Mouse (Mus musculus): ENCODE measurements around the gene BC030867. TPM values are rescaled to one million over a fixed set of nuclear protein-coding genes. Genes with fewer than 3 reads are reported as not detected.

The BC030867 gene
- total and polyA plus RNA-seq, 3 experiments, result 0.26 to 0.45 (median 0.32) TPM

DNA sequence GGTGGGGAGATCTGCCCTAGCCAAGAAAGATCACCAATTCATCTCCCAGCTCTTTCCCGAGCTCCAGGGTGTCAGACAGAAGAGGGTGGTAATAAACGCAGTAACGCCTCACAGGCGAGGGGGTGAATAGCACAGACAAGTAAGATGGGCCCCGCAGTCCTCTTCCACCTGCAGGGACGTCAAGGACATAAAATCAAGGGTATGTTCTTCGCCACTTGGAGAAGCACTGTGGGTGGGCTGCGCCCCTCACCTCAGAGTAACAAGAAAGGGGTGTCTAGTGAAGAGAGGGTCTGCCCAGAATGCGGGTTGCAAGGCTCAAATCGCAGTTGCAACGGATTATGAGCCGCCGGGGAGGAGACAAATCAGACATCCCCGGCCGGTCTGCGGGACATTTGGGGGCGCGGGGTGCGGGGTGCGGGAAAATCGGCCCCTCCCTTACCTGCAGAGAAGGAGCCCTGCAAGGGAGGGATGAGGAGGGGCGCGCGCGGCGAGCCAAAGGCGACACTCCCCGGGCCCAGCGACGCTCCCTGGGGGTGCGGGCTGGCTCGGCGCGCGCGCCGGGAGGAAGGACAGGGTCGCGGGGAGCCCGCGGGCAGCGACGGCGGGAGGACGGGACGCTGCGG lies 19.2 kb upstream of the BC030867 start:
- peaks cover 25% of the 10 kb centered on the region for H3K4me1 ChIP-seq (ENCODE audit: control insufficient read depth, insufficient read depth, low read length)
- H3K79me2 ChIP-seq (replicated peaks; ENCODE audit: control insufficient read depth, insufficient read depth, low read length), result peaks cover 2% of the 10 kb centered on the region; the same call in 1 of the 2 replicates
- H3K36me3 ChIP-seq (ENCODE audit: control insufficient read depth, insufficient read depth, low read length), result no peaks in the 10 kb centered on the region
- TF ChIP-seq CTCF (IDR thresholded peaks at IDR 0.05) (peak; percentile 22), POLR2A (IDR thresholded peaks at IDR 0.05; ENCODE audit: insufficient read depth, low read depth, low read length) (no peak), EP300 (IDR thresholded peaks at IDR 0.05; ENCODE audit: insufficient read depth, low read depth, low read length) (no peak)
- peak overlapping the region; percentile 91 for H3K9ac ChIP-seq (ENCODE audit: low read depth, low read length)
- peak in 1 of 2 experiments; percentile 64 for DNase-seq
- 1% methylated on average over 45 of the region's 47 CpGs for WGBS
- H3K27ac ChIP-seq, result peak overlapping the region; percentile 96
- no peaks in the 10 kb centered on the region for H3K27me3 ChIP-seq (ENCODE audit: control insufficient read depth, insufficient read depth, low read length)
- intact Hi-C loops (cut with DNase I), result loop anchor here (2.0 kb wide), 1 partner anchor 45 kb away; the partner anchor contains the start of gene Lsm12
- peak overlapping the region; percentile 89 for H3K4me3 ChIP-seq

- under 1% methylated on average over 43 of the region's 49 CpGs for WGBS
- H3K9ac ChIP-seq (ENCODE audit: low read depth, low read length), result peak within 1 kb of the TSS; percentile 91
- peak within 1 kb of the TSS; percentile 89 for H3K4me3 ChIP-seq
- peak; percentile 97 for DNase-seq
- no peaks in the 10 kb centered on the region for H3K27me3 ChIP-seq (ENCODE audit: control insufficient read depth, insufficient read depth, low read length)
- TF ChIP-seq EP300 (IDR thresholded peaks at IDR 0.05; ENCODE audit: insufficient read depth, low read depth, low read length), result no peak; the same call in 1 of the 2 replicates
- TF ChIP-seq POLR2A (IDR thresholded peaks at IDR 0.05; ENCODE audit: insufficient read depth, low read depth, low read length), result peak; percentile 86
- TF ChIP-seq CTCF (IDR thresholded peaks at IDR 0.05), result peak; percentile 11; the same call in 1 of the 2 replicates
- peaks cover 2% of the 10 kb centered on the region; the same call in 1 of the 2 replicates for H3K79me2 ChIP-seq (replicated peaks; ENCODE audit: control insufficient read depth, insufficient read depth, low read length)
- H3K27ac ChIP-seq, result peak within 1 kb of the TSS; percentile 96
- no peaks in the 10 kb centered on the region for H3K36me3 ChIP-seq (ENCODE audit: control insufficient read depth, insufficient read depth, low read length)
- H3K4me1 ChIP-seq (ENCODE audit: control insufficient read depth, insufficient read depth, low read length), result peaks cover 20% of the 10 kb centered on the region
- intact Hi-C loops (cut with DNase I), result no loop called here
These were observed 18.5 kb upstream of the BC030867 start, which contains the start of gene Hdac5 for GRCm38 (mm10) chr11:102230006-102230741. Gene Hdac5 (minus strand): TSS chr11:102230166.

DNA sequence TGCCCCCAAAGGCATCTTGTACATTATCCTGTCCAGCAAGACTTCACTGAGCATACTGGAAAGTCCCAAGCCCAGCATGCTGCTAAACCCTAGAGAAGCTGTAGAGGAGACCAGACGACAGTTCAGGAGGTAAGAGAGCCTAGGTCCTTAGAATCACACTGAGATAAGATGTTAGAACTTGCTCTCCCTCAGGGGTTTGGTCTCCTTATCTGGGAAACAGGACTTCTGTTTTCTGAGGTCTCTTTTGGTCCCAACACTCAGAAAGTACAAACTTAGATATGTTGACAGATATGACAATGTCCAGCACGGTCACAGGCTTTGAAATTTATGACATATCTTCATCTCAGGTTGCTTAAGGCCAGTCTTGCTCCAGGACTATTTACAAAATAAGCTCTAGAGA lies 12.7 kb upstream of the BC030867 start:
- Histone ChIP-seq H3K4me3 (no peak overlapping the region), H3K79me2 (replicated peaks; ENCODE audit: control insufficient read depth, insufficient read depth, low read length) (no peaks in the 10 kb centered on the region), H3K9ac (ENCODE audit: low read depth, low read length) (no peak overlapping the region), H3K27ac (no peak overlapping the region), H3K4me1 (ENCODE audit: control insufficient read depth, insufficient read depth, low read length) (no peaks in the 10 kb centered on the region), H3K36me3 (ENCODE audit: control insufficient read depth, insufficient read depth, low read length) (no peaks in the 10 kb centered on the region), H3K27me3 (ENCODE audit: control insufficient read depth, insufficient read depth, low read length) (no peaks in the 10 kb centered on the region)
- DNase-seq, result no peak
- TF ChIP-seq CTCF (IDR thresholded peaks at IDR 0.05), result no peak
- no peak for TF ChIP-seq POLR2A (IDR thresholded peaks at IDR 0.05; ENCODE audit: insufficient read depth, low read depth, low read length)
- no peak for TF ChIP-seq EP300 (IDR thresholded peaks at IDR 0.05; ENCODE audit: insufficient read depth, low read depth, low read length)
- 53% methylated on average over 2 of the region's 2 CpGs for WGBS
- intact Hi-C loops (cut with DNase I), result no loop called here

DNA sequence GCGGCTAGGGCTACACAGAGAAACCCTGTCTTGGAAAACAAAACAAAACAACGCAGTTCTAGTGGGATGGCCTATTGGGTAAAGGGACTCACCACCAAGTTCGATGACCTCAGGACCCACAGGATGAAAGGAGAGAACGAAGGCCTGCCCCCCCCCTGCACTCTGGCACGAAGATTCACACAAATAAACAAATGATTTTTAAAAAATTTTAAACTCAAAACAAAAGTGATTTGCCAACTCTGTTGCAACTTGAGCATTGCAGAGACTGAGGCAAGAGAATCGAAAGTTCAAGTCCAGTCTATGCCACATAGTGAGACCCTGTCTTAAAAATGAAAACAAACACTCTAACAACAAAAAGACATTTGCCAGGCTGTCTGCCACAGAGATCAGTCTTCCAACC lies 8.0 kb upstream of the BC030867 start:
- 86% methylated on average over 6 of the region's 6 CpGs for WGBS
- TF ChIP-seq CTCF (IDR thresholded peaks at IDR 0.05), result no peak
- peaks cover 1% of the 10 kb centered on the region; the same call in 1 of the 2 replicates for H3K4me1 ChIP-seq (ENCODE audit: control insufficient read depth, insufficient read depth, low read length)
- H3K79me2 ChIP-seq (replicated peaks; ENCODE audit: control insufficient read depth, insufficient read depth, low read length), result no peaks in the 10 kb centered on the region
- H3K9ac ChIP-seq (ENCODE audit: low read depth, low read length), result no peak overlapping the region
- H3K27ac ChIP-seq, result no peak overlapping the region
- intact Hi-C loops (cut with DNase I), result no loop called here
- H3K36me3 ChIP-seq (ENCODE audit: control insufficient read depth, insufficient read depth, low read length), result no peaks in the 10 kb centered on the region
- H3K4me3 ChIP-seq, result no peak overlapping the region
- DNase-seq, result no peak
- no peaks in the 10 kb centered on the region for H3K27me3 ChIP-seq (ENCODE audit: control insufficient read depth, insufficient read depth, low read length)

GRCm38 (mm10) chr11:102241246-102241645 lies 7.4 kb upstream of the BC030867 start:
- TF ChIP-seq EP300 (IDR thresholded peaks at IDR 0.05; ENCODE audit: insufficient read depth, low read depth, low read length), result no peak
- no peak for TF ChIP-seq POLR2A (IDR thresholded peaks at IDR 0.05; ENCODE audit: insufficient read depth, low read depth, low read length)
- no peak for TF ChIP-seq CTCF (IDR thresholded peaks at IDR 0.05)
- no peak overlapping the region for H3K27ac ChIP-seq
- no peak overlapping the region for H3K4me3 ChIP-seq
- H3K36me3 ChIP-seq (ENCODE audit: control insufficient read depth, insufficient read depth, low read length), result no peaks in the 10 kb centered on the region
- H3K27me3 ChIP-seq (ENCODE audit: control insufficient read depth, insufficient read depth, low read length), result no peaks in the 10 kb centered on the region
- H3K4me1 ChIP-seq (ENCODE audit: control insufficient read depth, insufficient read depth, low read length), result peaks cover 1% of the 10 kb centered on the region; the same call in 1 of the 2 replicates
- no peaks in the 10 kb centered on the region for H3K79me2 ChIP-seq (replicated peaks; ENCODE audit: control insufficient read depth, insufficient read depth, low read length)
- intact Hi-C loops (cut with DNase I), result no loop called here
- DNase-seq, result no peak
- H3K9ac ChIP-seq (ENCODE audit: low read depth, low read length), result no peak overlapping the region
- WGBS, result 71% methylated on average over 5 of the region's 5 CpGs

GRCm38 (mm10) chr11:102241874-102242273 lies 6.8 kb upstream of the BC030867 start:
- TF ChIP-seq POLR2A (IDR thresholded peaks at IDR 0.05; ENCODE audit: insufficient read depth, low read depth, low read length) (no peak), EP300 (IDR thresholded peaks at IDR 0.05; ENCODE audit: insufficient read depth, low read depth, low read length) (no peak), CTCF (IDR thresholded peaks at IDR 0.05) (peak; percentile 28)
- no peaks in the 10 kb centered on the region for H3K27me3 ChIP-seq (ENCODE audit: control insufficient read depth, insufficient read depth, low read length)
- no peaks in the 10 kb centered on the region for H3K79me2 ChIP-seq (replicated peaks; ENCODE audit: control insufficient read depth, insufficient read depth, low read length)
- intact Hi-C loops (cut with DNase I), result no loop called here
- H3K27ac ChIP-seq, result no peak overlapping the region
- no peaks in the 10 kb centered on the region for H3K36me3 ChIP-seq (ENCODE audit: control insufficient read depth, insufficient read depth, low read length)
- WGBS, result 56% methylated on average over 5 of the region's 5 CpGs
- DNase-seq, result no peak
- no peak overlapping the region for H3K4me3 ChIP-seq
- H3K9ac ChIP-seq (ENCODE audit: low read depth, low read length), result no peak overlapping the region
- peaks cover 1% of the 10 kb centered on the region; the same call in 1 of the 2 replicates for H3K4me1 ChIP-seq (ENCODE audit: control insufficient read depth, insufficient read depth, low read length)
